Mouse (Mus musculus) Patski (cell line): ENCODE results near the gene Wdr46. TPM values are rescaled to one million over a fixed set of nuclear protein-coding genes. Genes with fewer than 3 reads are reported as not detected.
"Not testable (repeated sequence)": the region's sequence is repeated elsewhere in the genome, so short reads cannot be mapped to it uniquely, and the experiment has no call there.

Experiments
- ATAC-seq: fragments of 100-300 bp; one replicate; pipeline ENCODE4 v1.8.0; 2021
- CTCF ChIA-PET: fragments of 350-600 bp; sonication (Branson Sonifier 250); formaldehyde crosslinking; loops from one replicate; lab custom pipeline; 2022; ENCODE audit warnings: inconsistent platforms; lab: Charles Lee
- POLR2A ChIA-PET: fragments of 350-600 bp; sonication (Branson Sonifier 250); formaldehyde crosslinking; loops from one replicate; lab custom pipeline; 2022; ENCODE audit warnings: antibody characterized with exemption, inconsistent platforms; lab: Charles Lee
- DNase-seq: peaks from one replicate; pipeline ENCODE4 v3.0.0-alpha.2; 2011; ENCODE audit warnings: low read depth, low spot score
- H3K27me3 ChIP-seq: fragments of 371-371 bp; one replicate; pipeline ENCODE4 v1.5.1; 2021
- CTCF ChIP-seq: fragments of 100-300 bp; IDR thresholded peaks from one replicate; pipeline ENCODE4 v1.5.1; 2021
- in situ Hi-C: fragments of 300-500 bp; cut with MboI; formaldehyde crosslinking; loops from 3 replicates; pipeline ENCODE4 v1.11.1; 2018; ENCODE audit warnings: low pct_unique_long_range_greater_than_20kb, mixed read lengths
- polyA plus RNA-seq: library from polyadenylated mRNA; unstranded; gene quantifications from one replicate; pipeline ENCODE4 v1.2.3, GENCODE M21; 2021

Wdr46 gene
- polyA plus RNA-seq, 1 experiment from 2014 or later: 35.8 TPM

GRCm38 (mm10) chr17:33901653-33902052 is 38.8 kb upstream of the Wdr46 start:
- ChIA-PET POLR2A (no interaction called here), CTCF (no interaction called here)
- no peak for TF ChIP-seq CTCF
- ATAC-seq (no peak), DNase-seq (no peak)
- no peaks in the 10 kb centered on the region for H3K27me3 ChIP-seq
- in situ Hi-C loops: no loop called here

- ATAC-seq (no peak), DNase-seq (no peak)
- no peaks in the 10 kb centered on the region for H3K27me3 ChIP-seq
- TF ChIP-seq CTCF: no peak
- CTCF ChIA-PET: no interaction called here
- in situ Hi-C loops: no loop called here
- POLR2A ChIA-PET: no interaction called here
Observed at GRCm38 (mm10) chr17:33902079-33902478, 38.4 kb upstream of the Wdr46 start.

GRCm38 (mm10) chr17:33902491-33902890 is 38.0 kb upstream of the Wdr46 start:
- in situ Hi-C loops: no loop called here
- ChIA-PET CTCF (no interaction called here), POLR2A (no interaction called here)
- ATAC-seq (no peak), DNase-seq (no peak)
- H3K27me3 ChIP-seq: no peaks in the 10 kb centered on the region
- TF ChIP-seq CTCF: no peak

GRCm38 (mm10) chr17:33903911-33904651 is 36.4 kb upstream of the Wdr46 start:
- POLR2A ChIA-PET, DNase-seq, ATAC-seq, H3K27me3 ChIP-seq, in situ Hi-C loops, CTCF ChIA-PET: not testable (repeated sequence)

GRCm38 (mm10) chr17:33904835-33905234 is 35.6 kb upstream of the Wdr46 start, which contains the start of gene Platr17:
Platr17 (plus strand) TSS chr17:33905135.
- H3K27me3 ChIP-seq, in situ Hi-C loops, CTCF ChIA-PET, DNase-seq, POLR2A ChIA-PET, ATAC-seq: not testable (repeated sequence)

- CTCF ChIA-PET: interaction anchor here (0.8 to 4.9 kb wide), 3 partner anchors 12 to 18 kb away, joined by 3 to 38 read pairs (median 3); partner anchors contain the start of gene Kifc1
- no peak for DNase-seq
- TF ChIP-seq CTCF: no peak
- POLR2A ChIA-PET: interaction anchor here (0.5 to 1.7 kb wide), 4 partner anchors 11 to 47 kb away, joined by 3 to 8 read pairs (median 4); partner anchors contain the start of genes Rps18 and Vps52
- peak; percentile 44 for ATAC-seq
- H3K27me3 ChIP-seq: no peaks in the 10 kb centered on the region
- in situ Hi-C loops: no loop called here
Observed at GRCm38 (mm10) chr17:33908331-33909076, 32.0 kb upstream of the Wdr46 start.

GRCm38 (mm10) chr17:33909077-33909868 is 31.2 kb upstream of the Wdr46 start, which contains the start of gene Daxx:
Daxx (plus strand) TSS chr17:33909414.
- ChIA-PET POLR2A (interaction anchor here (1.2 to 1.7 kb wide), 3 partner anchors 11 to 46 kb away, joined by 3 to 8 read pairs (median 4); partner anchors contain the start of genes Rps18 and Vps52), CTCF (interaction anchor here (1.5 to 4.9 kb wide), 3 partner anchors 13 to 18 kb away, joined by 3 to 38 read pairs (median 5); partner anchors contain the start of gene Kifc1)
- no peaks in the 10 kb centered on the region for H3K27me3 ChIP-seq
- ATAC-seq (peak; percentile 96), DNase-seq (peak; percentile 89)
- no peak for TF ChIP-seq CTCF
- in situ Hi-C loops: no loop called here

- DNase-seq: no peak
- peak; percentile 10 for ATAC-seq
- ChIA-PET POLR2A (interaction anchor here (1.7 kb wide), 1 partner anchor 45 kb away, joined by 8 read pairs; the partner anchor contains the start of genes Rps18 and Vps52), CTCF (interaction anchor here (1.3 to 4.9 kb wide), 3 partner anchors 13 to 19 kb away, joined by 4 to 38 read pairs (median 5); no protein-coding TSS in a partner anchor)
- H3K27me3 ChIP-seq: no peaks in the 10 kb centered on the region
- no peak for TF ChIP-seq CTCF
- in situ Hi-C loops: no loop called here
Observed at GRCm38 (mm10) chr17:33909869-33910250, 30.6 kb upstream of the Wdr46 start.

- no peak for DNase-seq
- in situ Hi-C loops: no loop called here
- ATAC-seq: no peak
- TF ChIP-seq CTCF: no peak
- ChIA-PET POLR2A (interaction anchor here (1.0 kb wide), 1 partner anchor 19 kb away, joined by 3 read pairs; the partner anchor contains the start of gene Rgl2), CTCF (interaction anchor here (1.3 to 4.9 kb wide), 3 partner anchors 14 to 20 kb away, joined by 4 to 38 read pairs (median 5); no protein-coding TSS in a partner anchor)
- H3K27me3 ChIP-seq: no peaks in the 10 kb centered on the region
Observed at GRCm38 (mm10) chr17:33910346-33911051, 30.0 kb upstream of the Wdr46 start.
